Comparison of ENCODE assay signal across 8 mouse cellular contexts in genomic region chr9:110879191-110879920, GRCm38 (mm10). TPM values are rescaled to one million over a fixed set of nuclear protein-coding genes. Genes with fewer than 3 reads are reported as not detected.
DNase-seq lines count a peak whose midpoint lies in the region; ATAC-seq and TF ChIP-seq lines count a peak whose summit lies in the region.

Als2cl (plus strand) TSS chr9:110879870.

- H3K27ac ChIP-seq in lung, embryonic 15.5 days = peak within 1 kb of the TSS; percentile 64
- peak within 1 kb of the TSS; percentile 98 for H3K27ac ChIP-seq in heart, adult 2 months
- peak within 1 kb of the TSS; percentile 61; the same call in 1 of the 2 replicates for H3K27ac ChIP-seq in liver, embryonic 13.5 days

- no peak for DNase-seq in lung, postnatal 25 days (ENCODE audit: low spot score)
- DNase-seq in adrenal gland, postnatal 4 days (ENCODE audit: low spot score in 2 of 2) = no peak
- peak; percentile 52 to 64 for DNase-seq in heart, adult 2 months
- peak; percentile 80 for DNase-seq in kidney, adult 11 months
- DNase-seq in liver, embryonic 13.5 days = no peak
- peak; percentile 30 for DNase-seq in ovary, postnatal 14 days (ENCODE audit: low spot score)
- DNase-seq in spleen, adult 12 weeks (ENCODE audit: low spot score) = no peak

- 0 out of 2 replicates have a peak, but pooled peaks have one; percentile 11 for ATAC-seq in lung, embryonic 15.5 days (ENCODE audit: borderline replicate concordance, extremely low read depth, low FRiP score, low TSS enrichment)
- no peak for ATAC-seq in liver, embryonic 13.5 days (ENCODE audit: low read depth)

- WGBS in lung, embryonic 15.5 days = 14% methylated on average over 12 of the region's 12 CpGs
- WGBS in heart, adult 2 months = 16% methylated on average over 12 of the region's 12 CpGs
- 21% methylated on average over 12 of the region's 12 CpGs for WGBS in liver, embryonic 13.5 days (ENCODE audit: insufficient replicate concordance)

- H3K79me2 ChIP-seq in heart, adult 2 months (replicated peaks; ENCODE audit: control insufficient read depth, insufficient read depth, low read length) = no peaks in the 10 kb centered on the region

- no peaks in the 10 kb centered on the region for H3K36me3 ChIP-seq in lung, embryonic 15.5 days
- no peaks in the 10 kb centered on the region for H3K36me3 ChIP-seq in heart, adult 2 months (ENCODE audit: control insufficient read depth, insufficient read depth, low read length)
- H3K36me3 ChIP-seq in liver, embryonic 13.5 days = no peaks in the 10 kb centered on the region; the same call in 1 of the 2 replicates

- peak within 1 kb of the TSS; percentile 49 for H3K9ac ChIP-seq in lung, embryonic 15.5 days
- H3K9ac ChIP-seq in heart, adult 2 months (ENCODE audit: low read depth, low read length) = peak within 1 kb of the TSS; percentile 80
- peak within 1 kb of the TSS; percentile 55; the same call in 1 of the 2 replicates for H3K9ac ChIP-seq in liver, embryonic 13.5 days

- no peak for TF ChIP-seq EP300 in heart, adult 2 months (IDR thresholded peaks at IDR 0.05; ENCODE audit: insufficient read depth, low read depth, low read length)

- H3K4me2 ChIP-seq in lung, embryonic 15.5 days = peak within 1 kb of the TSS; percentile 92
- H3K4me2 ChIP-seq in liver, embryonic 13.5 days = peak within 1 kb of the TSS; percentile 62

- no peaks in the 10 kb centered on the region for H3K9me3 ChIP-seq in lung, embryonic 15.5 days
- no peaks in the 10 kb centered on the region for H3K9me3 ChIP-seq in liver, embryonic 13.5 days (replicated peaks)

- no peak for TF ChIP-seq POLR2A in heart, adult 2 months (IDR thresholded peaks at IDR 0.05; ENCODE audit: insufficient read depth, low read depth, low read length)

- H3K4me1 ChIP-seq in lung, embryonic 15.5 days = peaks cover 29% of the 10 kb centered on the region
- H3K4me1 ChIP-seq in heart, adult 2 months (ENCODE audit: control insufficient read depth, insufficient read depth, low read length) = peaks cover 18% of the 10 kb centered on the region
- H3K4me1 ChIP-seq in liver, embryonic 13.5 days (replicated peaks) = peaks cover 36% of the 10 kb centered on the region

- intact Hi-C loops in heart, adult 2 months (cut with DNase I) = no loop called here

- no peak for TF ChIP-seq CTCF in heart, adult 2 months (IDR thresholded peaks at IDR 0.05)

- H3K27me3 ChIP-seq in lung, embryonic 15.5 days = peaks cover 11% of the 10 kb centered on the region
- no peaks in the 10 kb centered on the region for H3K27me3 ChIP-seq in heart, adult 2 months (ENCODE audit: control insufficient read depth, insufficient read depth, low read length)
- peaks cover 48% of the 10 kb centered on the region for H3K27me3 ChIP-seq in liver, embryonic 13.5 days

- peak within 1 kb of the TSS; percentile 56 for H3K4me3 ChIP-seq in lung, embryonic 15.5 days
- peak within 1 kb of the TSS; percentile 90 for H3K4me3 ChIP-seq in heart, adult 2 months
- peak within 1 kb of the TSS; percentile 57 for H3K4me3 ChIP-seq in liver, embryonic 13.5 days (replicated peaks)

RNA-seq across cellular contexts. Expression of gene Als2cl, which starts in this region (rescaled TPM):
- 5.9 and 8.7 TPM in 2 replicates for polyA plus RNA-seq in lung, embryonic 15.5 days (2015; fragmentation: Nextera tagmentation; extraction: Ambion mirVana)
- total RNA-seq in adrenal gland, postnatal 4 days (2021) = 10 to 100 TPM; 22.0 to 22.5 TPM
- total RNA-seq in heart, adult 2 months (2021) = 10 to 100 TPM; 13.7 to 14.2 TPM
- 25.7 and 25.9 TPM in 2 replicates for polyA plus RNA-seq in heart, adult 2 months (2012; rRNA removed)
- 1.6 and 1.7 TPM in 2 replicates for polyA plus RNA-seq in liver, embryonic 13.5 days (2015; fragmentation: Nextera tagmentation; extraction: Ambion mirVana)

Comparison
In these comparisons a context has a peak if more than half of its experiments do, and no peak if none do; other contexts are left out.
1. DNase-seq: peak in heart, adult 2 months (2 of 2), kidney, adult 11 months (single experiment) and ovary, postnatal 14 days (single experiment); none in lung, postnatal 25 days (single experiment), adrenal gland, postnatal 4 days (0 of 2), liver, embryonic 13.5 days (single experiment) and spleen, adult 12 weeks (single experiment).
2. Peak in every context shown above with its lines, with median percentiles within 50 percentile points of each other: H3K27ac ChIP-seq, H3K4me3 ChIP-seq and H3K9ac ChIP-seq.